Mouse (Mus musculus) midbrain, embryonic 14.5 days (tissue): Measurements from ENCODE around the gene Limk2. TPM values are rescaled to one million over a fixed set of nuclear protein-coding genes. Genes with fewer than 3 reads are reported as not detected.

ENCODE experiments used
- ATAC-seq: fragments of 200-750 bp; cut with Nextera tagmentation; 2 replicates; pipeline ENCODE4 v1.8.0; 2017; ENCODE audit warnings: moderate number of reproducible peaks, moderate library complexity; ENCODE audit not compliant: low FRiP score, low TSS enrichment
- DNase-seq: peaks from one replicate; pipeline ENCODE4 v3.0.0-alpha.2; 2015
- H3K27ac ChIP-seq: fragments of 300-500 bp; sonication (generic); replicated peaks from 2 replicates; pipeline ENCODE4 v1.5.1; 2014; ENCODE audit warnings: mild to moderate bottlenecking, low read depth, low read length, moderate library complexity
- H3K27me3 ChIP-seq: fragments of 300-500 bp; sonication (generic); 2 replicates; pipeline ENCODE4 v1.6.1; 2014; ENCODE audit warnings: low read length, control low read depth, mixed read lengths; ENCODE audit not compliant: control insufficient read depth, insufficient read depth
- H3K36me3 ChIP-seq: fragments of 300-500 bp; sonication (generic); 2 replicates; pipeline ENCODE4 v1.6.1; 2014; ENCODE audit warnings: low read length, control low read depth; ENCODE audit not compliant: control insufficient read depth, insufficient read depth
- H3K4me1 ChIP-seq: fragments of 300-500 bp; sonication (generic); 2 replicates; pipeline ENCODE4 v1.6.1; 2014; ENCODE audit warnings: mild to moderate bottlenecking, antibody characterized with exemption, low read length, control low read depth; ENCODE audit not compliant: control insufficient read depth, insufficient read depth
- H3K4me2 ChIP-seq: fragments of 300-500 bp; sonication (generic); 2 replicates; pipeline ENCODE4 v1.6.1; 2014; ENCODE audit warnings: mild to moderate bottlenecking, low read length, moderate library complexity
- H3K4me3 ChIP-seq: fragments of 300-500 bp; sonication (generic); replicated peaks from 2 replicates; pipeline ENCODE4 v1.5.1; 2014; ENCODE audit warnings: low read depth, low read length
- H3K9ac ChIP-seq: fragments of 300-500 bp; sonication (generic); replicated peaks from 2 replicates; pipeline ENCODE4 v1.6.1; 2014; ENCODE audit warnings: mild to moderate bottlenecking, low read length, moderate library complexity
- H3K9me3 ChIP-seq: fragments of 300-500 bp; sonication (generic); 2 replicates; pipeline ENCODE4 v1.6.1; 2016; ENCODE audit warnings: low read length, control low read depth, mixed read lengths; ENCODE audit not compliant: control insufficient read depth
- WGBS: fragments of 180-500 bp; shearing (Covaris S2); extraction: QIAGEN DNeasy Blood & Tissue Kit; methylation state at CpG from one replicate; pipeline ENCODE4 v1.1.7; 2014; 5-methylcytosine and 5-hydroxymethylcytosine counted together
- polyA plus RNA-seq: library from polyadenylated mRNA; unstranded; fragments of >200 nt; fragmentation: Nextera tagmentation; extraction: Ambion mirVana; gene quantifications from 2 replicates; pipeline ENCODE4 v1.2.1, GENCODE M21; 2014

Gene Limk2
- polyA plus RNA-seq, 1 experiment from 2014 or later, result 155 TPM

GRCm38 (mm10) chr11:3427697-3428230 lies 18.8 kb upstream of the Limk2 start:
- no peak overlapping the region for H3K27ac ChIP-seq
- DNase-seq (no peak), ATAC-seq (no peak)
- no peaks in the 10 kb centered on the region for H3K4me1 ChIP-seq
- H3K9me3 ChIP-seq, result no peaks in the 10 kb centered on the region
- H3K36me3 ChIP-seq, result peaks cover 28% of the 10 kb centered on the region
- H3K27me3 ChIP-seq, result no peaks in the 10 kb centered on the region
- no peak overlapping the region for H3K4me3 ChIP-seq
- 86% methylated on average over 3 of the region's 3 CpGs for WGBS
- no peak overlapping the region for H3K9ac ChIP-seq
- H3K4me2 ChIP-seq, result no peak overlapping the region

- no peaks in the 10 kb centered on the region for H3K27me3 ChIP-seq
- peaks cover 59% of the 10 kb centered on the region for H3K36me3 ChIP-seq
- no peak overlapping the region for H3K4me3 ChIP-seq
- ATAC-seq, result no peak
- H3K27ac ChIP-seq, result no peak overlapping the region
- H3K9ac ChIP-seq, result no peak overlapping the region
- no peak for DNase-seq
- no peaks in the 10 kb centered on the region for H3K9me3 ChIP-seq
- WGBS, result 88% methylated on average over 4 of the region's 4 CpGs
- H3K4me2 ChIP-seq, result no peak overlapping the region
- no peaks in the 10 kb centered on the region for H3K4me1 ChIP-seq
Measured at GRCm38 (mm10) chr11:3422242-3422641, 13.3 kb upstream of the Limk2 start.

- peaks cover 57% of the 10 kb centered on the region for H3K36me3 ChIP-seq
- 92% methylated on average over 4 of the region's 4 CpGs for WGBS
- ATAC-seq, result no peak
Measured at GRCm38 (mm10) chr11:3418741-3419140, 9.8 kb upstream of the Limk2 start.

GRCm38 (mm10) chr11:3417795-3418194 lies 8.8 kb upstream of the Limk2 start:
- H3K4me3 ChIP-seq, result no peak overlapping the region
- no peaks in the 10 kb centered on the region for H3K27me3 ChIP-seq
- no peak for ATAC-seq
- H3K36me3 ChIP-seq, result peaks cover 53% of the 10 kb centered on the region
- H3K4me2 ChIP-seq, result no peak overlapping the region
- no peaks in the 10 kb centered on the region for H3K4me1 ChIP-seq
- no peaks in the 10 kb centered on the region for H3K9me3 ChIP-seq
- H3K9ac ChIP-seq, result no peak overlapping the region
- H3K27ac ChIP-seq, result no peak overlapping the region
- WGBS, result 86% methylated on average over 6 of the region's 6 CpGs
- DNase-seq, result no peak

More at GRCm38 (mm10) chr11:3418741-3419140, 9.8 kb upstream of the Limk2 start:
- Histone ChIP-seq H3K4me3 (no peak overlapping the region), H3K4me1 (no peaks in the 10 kb centered on the region), H3K4me2 (no peak overlapping the region), H3K9me3 (no peaks in the 10 kb centered on the region), H3K9ac (no peak overlapping the region), H3K27me3 (no peaks in the 10 kb centered on the region), H3K27ac (no peak overlapping the region)
- no peak for DNase-seq

GRCm38 (mm10) chr11:3416399-3416798 lies 7.4 kb upstream of the Limk2 start:
- H3K4me1 ChIP-seq, result no peaks in the 10 kb centered on the region
- no peak overlapping the region for H3K4me2 ChIP-seq
- ATAC-seq, result no peak
- H3K27me3 ChIP-seq, result no peaks in the 10 kb centered on the region
- no peak overlapping the region for H3K9ac ChIP-seq
- 94% methylated on average over 3 of the region's 3 CpGs for WGBS
- no peak overlapping the region for H3K27ac ChIP-seq
- no peak overlapping the region for H3K4me3 ChIP-seq
- no peaks in the 10 kb centered on the region for H3K9me3 ChIP-seq
- H3K36me3 ChIP-seq, result peaks cover 51% of the 10 kb centered on the region
- no peak for DNase-seq

- ATAC-seq (no peak), DNase-seq (no peak)
- Histone ChIP-seq H3K4me2 (no peak overlapping the region), H3K27ac (no peak overlapping the region), H3K4me1 (peaks cover 12% of the 10 kb centered on the region), H3K4me3 (no peak overlapping the region), H3K9me3 (no peaks in the 10 kb centered on the region), H3K36me3 (peaks cover 20% of the 10 kb centered on the region), H3K9ac (no peak overlapping the region), H3K27me3 (no peaks in the 10 kb centered on the region)
- WGBS, result 80% methylated on average over 3 of the region's 3 CpGs
Measured at GRCm38 (mm10) chr11:3412111-3412510, 3.1 kb upstream of the Limk2 start.

GRCm38 (mm10) chr11:3408131-3408996 lies 625 bp downstream of the Limk2 start:
- ATAC-seq, result no peak; the same call in 1 of the 2 replicates
- H3K9me3 ChIP-seq, result no peaks in the 10 kb centered on the region
- no peaks in the 10 kb centered on the region for H3K36me3 ChIP-seq
- H3K4me2 ChIP-seq, result peak overlapping the region; percentile 76
- 8% methylated on average over 34 of the region's 34 CpGs for WGBS
- H3K4me1 ChIP-seq, result peaks cover 12% of the 10 kb centered on the region
- H3K27ac ChIP-seq, result peak overlapping the region; percentile 60
- H3K9ac ChIP-seq, result peak overlapping the region; percentile 69
- peak; percentile 30 for DNase-seq
- peak overlapping the region; percentile 63 for H3K4me3 ChIP-seq
- H3K27me3 ChIP-seq, result no peaks in the 10 kb centered on the region

- no peak overlapping the region for H3K4me2 ChIP-seq
- H3K9me3 ChIP-seq, result no peaks in the 10 kb centered on the region
- H3K9ac ChIP-seq, result no peak overlapping the region
- 93% methylated on average over 7 of the region's 7 CpGs for WGBS
- DNase-seq, result no peak
- no peak overlapping the region for H3K4me3 ChIP-seq
- H3K27ac ChIP-seq, result no peak overlapping the region
- no peaks in the 10 kb centered on the region for H3K36me3 ChIP-seq
- ATAC-seq, result no peak
- peaks cover 12% of the 10 kb centered on the region for H3K4me1 ChIP-seq
- H3K27me3 ChIP-seq, result no peaks in the 10 kb centered on the region
Measured at GRCm38 (mm10) chr11:3404287-3405047, 4.5 kb downstream of the Limk2 start.
